Mouse (Mus musculus) ovary, postnatal 10 days (tissue): ENCODE measurements at regions not wholly inside any gene's neighbourhood (a gene's known extent, or its start where the extent isn't known, plus 50 kb on each side); places are given as distances from the start of the nearest gene placed in this dataset.

ENCODE experiments used
- DNase-seq: peaks from one replicate; pipeline ENCODE4 v3.0.0; 2022; ENCODE audit warnings: low spot score

GRCm38 (mm10) chr16:73835715-73836440 is 575.7 kb downstream of the Robo2 start:
- no peak for DNase-seq

DNA sequence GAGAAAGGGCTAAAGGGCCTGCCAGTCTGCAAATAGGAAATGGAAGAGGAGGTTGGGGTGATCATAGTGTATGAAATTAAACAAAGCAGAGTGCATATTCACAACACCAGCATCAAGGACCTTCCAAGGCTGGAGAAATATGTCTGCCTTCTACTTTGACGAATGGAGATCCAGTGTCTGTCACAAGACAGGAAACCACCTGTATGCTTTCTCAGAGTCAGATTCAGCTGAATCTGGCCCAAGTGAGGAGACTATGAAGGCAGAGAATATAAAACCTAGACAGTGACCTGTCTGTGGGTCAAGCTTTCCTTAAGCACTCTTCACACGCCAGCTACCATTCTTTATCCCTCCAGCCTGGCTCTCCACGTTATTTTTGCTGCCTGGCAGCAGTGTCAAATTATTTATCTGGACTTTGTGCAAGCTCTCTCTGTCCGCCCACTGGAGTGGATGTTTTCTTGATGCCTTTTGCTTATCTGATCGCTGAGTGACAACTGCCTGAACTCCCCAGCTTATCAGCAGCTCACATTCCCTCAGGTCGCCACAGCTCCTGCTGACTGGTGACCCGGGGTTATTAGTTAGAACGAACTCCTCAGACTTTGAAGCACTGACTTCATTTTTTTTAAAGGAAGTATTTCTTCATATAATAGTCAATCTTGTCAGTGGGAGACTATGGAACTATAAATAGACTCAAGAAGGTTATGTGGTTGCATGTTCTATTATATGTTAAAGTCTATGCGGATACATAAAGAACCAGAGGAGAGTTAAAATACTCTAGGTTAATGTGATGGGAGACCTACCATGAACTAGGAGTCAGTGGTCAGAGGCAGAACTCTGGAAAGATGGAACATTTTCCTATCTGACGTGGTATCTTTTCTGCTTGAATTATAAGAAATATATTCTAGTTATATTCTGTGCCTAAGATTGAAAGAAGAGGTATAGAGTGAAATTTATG is 590.0 kb downstream of the Robo2 start:
- DNase-seq: no peak

- DNase-seq: no peak
Observed at GRCm38 (mm10) chr16:73804572-73804971, 607.1 kb downstream of the Robo2 start.

DNA sequence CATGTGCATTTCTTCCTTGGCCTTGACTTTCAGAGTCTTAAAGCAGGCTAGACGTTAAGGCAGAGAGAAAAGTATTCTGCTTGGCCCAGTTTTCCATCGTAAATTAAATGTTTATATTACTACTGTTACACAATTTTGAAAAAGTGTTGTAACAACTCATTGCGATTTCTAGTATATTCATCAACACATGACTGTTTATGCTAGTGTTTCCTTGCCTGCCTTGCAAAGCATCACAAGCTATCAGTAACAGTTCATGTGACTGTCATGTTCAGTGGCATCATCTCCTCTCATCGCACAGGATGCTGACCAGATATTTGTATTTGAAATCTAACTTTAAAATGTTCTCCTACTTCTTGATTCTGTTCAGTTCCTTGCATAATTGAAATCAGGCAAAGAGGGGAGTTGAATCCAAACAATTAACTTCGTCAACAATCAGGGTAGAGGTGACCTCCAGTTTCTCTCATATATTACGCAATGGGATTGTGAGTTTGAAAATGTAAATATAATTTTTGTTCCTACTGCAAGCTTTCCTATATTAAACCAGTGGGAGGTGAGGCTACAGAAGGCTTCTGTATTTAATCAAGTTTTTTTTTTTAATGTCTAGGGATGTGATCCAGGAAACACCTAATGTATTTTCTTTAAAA is 615.0 kb downstream of the Robo2 start:
- DNase-seq: no peak

GRCm38 (mm10) chr16:73785074-73785438 is 626.6 kb downstream of the Robo2 start:
- DNase-seq: no peak

GRCm38 (mm10) chr16:73784296-73785073 is 627.1 kb downstream of the Robo2 start:
- DNase-seq: no peak

- DNase-seq: no peak
Observed at GRCm38 (mm10) chr16:73772454-73772853, 639.2 kb downstream of the Robo2 start.

DNA sequence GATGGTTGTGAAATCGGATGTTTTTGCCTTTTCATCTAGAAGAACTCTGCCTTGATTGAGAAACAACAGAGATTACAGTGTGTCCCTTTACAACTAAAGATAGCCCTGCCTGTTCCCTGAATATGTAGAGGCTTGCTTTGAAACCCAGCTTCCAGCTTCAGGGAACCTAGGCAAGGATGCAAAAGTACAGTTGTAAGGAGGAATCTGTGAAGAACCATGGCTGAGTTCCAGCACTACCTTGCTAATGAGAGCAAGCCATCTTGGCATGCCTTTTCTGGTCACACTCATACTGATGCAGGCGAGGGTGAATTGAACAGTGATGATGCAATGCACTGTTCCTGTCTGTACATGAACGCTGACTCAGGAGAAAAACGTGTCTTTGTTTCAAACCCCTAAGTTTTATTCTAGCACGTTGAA is 641.2 kb downstream of the Robo2 start:
- no peak for DNase-seq

- no peak for DNase-seq
Observed at GRCm38 (mm10) chr16:73769729-73770128, 641.9 kb downstream of the Robo2 start.

GRCm38 (mm10) chr16:73768706-73769105 is 642.9 kb downstream of the Robo2 start:
- DNase-seq: no peak

GRCm38 (mm10) chr16:73765184-73765583 is 646.4 kb downstream of the Robo2 start:
- DNase-seq: no peak

DNA sequence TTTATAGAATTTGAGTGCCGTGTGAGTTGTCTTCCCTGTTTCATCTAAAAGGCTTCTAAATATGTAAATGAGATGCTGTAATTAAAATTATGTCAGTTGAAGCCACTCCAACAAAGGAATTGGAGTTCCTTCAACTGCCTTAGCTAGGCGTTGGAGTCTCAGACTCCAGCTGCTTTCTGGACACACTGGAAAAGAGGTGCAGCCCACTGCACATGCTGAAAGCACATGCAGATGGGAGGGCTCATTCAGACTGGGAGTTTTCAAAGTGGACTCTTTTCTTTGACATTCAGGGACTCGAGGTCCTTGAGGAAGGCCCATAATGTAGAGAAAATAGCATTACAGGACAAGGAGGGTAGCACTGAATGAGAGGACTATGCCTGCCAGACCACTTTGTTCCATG is 650.7 kb downstream of the Robo2 start:
- DNase-seq: no peak

DNA sequence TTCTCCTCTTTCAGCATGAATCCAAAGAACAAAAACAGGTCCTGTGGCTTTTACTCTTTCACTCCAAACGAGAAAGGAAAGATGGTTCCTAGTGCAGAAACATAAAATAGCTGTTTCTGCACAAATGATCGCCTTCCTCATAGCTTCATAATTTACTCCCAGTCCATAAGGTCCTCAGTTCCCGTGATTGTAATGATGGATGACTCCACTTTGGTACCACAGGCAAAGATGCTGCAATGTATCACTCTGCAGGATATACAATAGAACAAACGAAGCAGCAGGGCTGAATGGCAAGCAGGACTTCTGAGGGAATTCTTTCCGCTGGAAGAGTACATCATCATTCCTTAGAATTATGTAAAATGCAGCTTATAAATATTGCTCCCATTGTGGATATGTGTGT is 652.8 kb downstream of the Robo2 start:
- no peak for DNase-seq

- DNase-seq: no peak
Observed at GRCm38 (mm10) chr16:73754302-73754701, 657.3 kb downstream of the Robo2 start.

DNA sequence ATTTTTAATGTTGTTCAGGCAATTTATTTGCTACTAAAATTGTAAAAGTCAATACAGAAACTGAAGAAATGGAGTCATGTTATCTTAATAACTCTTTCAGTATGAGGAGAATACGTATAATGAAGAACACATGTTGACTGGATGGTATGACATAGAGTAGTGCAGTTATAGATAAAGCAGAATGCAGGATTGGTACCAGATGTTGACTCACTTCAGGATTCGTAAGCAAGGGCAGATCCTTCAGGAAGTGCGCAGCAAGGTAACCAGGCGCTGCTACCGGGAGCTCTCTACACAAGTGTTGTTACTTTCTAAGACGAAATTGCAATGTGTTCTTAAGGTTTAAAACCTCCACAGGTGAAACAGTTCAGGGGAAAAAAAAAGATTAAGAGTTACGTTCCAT is 683.3 kb downstream of the Robo2 start:
- DNase-seq: no peak

- no peak for DNase-seq
Observed at GRCm38 (mm10) chr16:73719691-73720090, 691.9 kb downstream of the Robo2 start.

- no peak for DNase-seq
Observed at GRCm38 (mm10) chr16:73716301-73716700, 695.3 kb downstream of the Robo2 start.

DNA sequence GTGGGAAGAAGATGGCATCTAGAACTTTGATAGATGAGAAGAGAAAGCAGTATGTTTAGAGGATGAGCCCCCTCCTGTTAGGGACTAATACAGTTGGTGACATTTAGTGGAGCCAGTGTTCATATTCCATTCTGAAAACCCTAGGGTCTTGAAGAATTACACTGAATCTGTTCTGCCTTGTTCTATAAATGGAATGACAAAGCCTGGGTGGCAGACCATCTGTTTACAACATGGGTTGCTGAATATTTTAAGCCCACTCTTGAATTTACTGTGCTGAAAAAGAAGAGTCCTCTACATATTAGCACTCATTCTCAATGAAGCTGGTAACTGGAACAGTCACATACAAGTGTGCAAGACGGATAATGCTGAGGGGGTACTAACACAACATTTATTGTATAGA is 704.6 kb downstream of the Robo2 start:
- no peak for DNase-seq

- DNase-seq: no peak
Observed at GRCm38 (mm10) chr16:73689274-73689673, 722.4 kb downstream of the Robo2 start.

- DNase-seq: no peak
Observed at GRCm38 (mm10) chr16:73679804-73680203, 731.8 kb downstream of the Robo2 start.

DNA sequence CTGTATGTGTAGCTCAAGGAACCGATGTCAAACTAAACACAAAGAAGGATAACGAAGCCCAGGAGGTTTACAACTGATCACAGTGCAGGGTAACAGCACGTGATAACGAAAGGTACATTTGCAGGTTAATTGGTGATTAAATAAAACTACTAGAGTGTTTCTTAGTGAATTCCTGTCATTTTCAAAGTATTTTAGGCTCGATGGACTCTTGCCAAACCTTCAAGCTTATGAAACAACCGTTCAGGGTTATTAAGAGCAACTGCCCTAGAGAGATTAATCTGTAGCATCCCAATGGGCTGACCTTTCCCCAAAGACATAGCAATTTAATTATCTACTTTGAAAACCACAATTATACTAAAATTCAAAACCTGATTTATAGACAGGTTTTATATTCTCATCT is 741.1 kb downstream of the Robo2 start:
- DNase-seq: no peak
